Mouse (Mus musculus) ES-E14 (cell line): ENCODE results near the gene Emc9. TPM values are rescaled to one million over a fixed set of nuclear protein-coding genes. Genes with fewer than 3 reads are reported as not detected.

Experiments used
- DNase-seq: peaks from one replicate; pipeline ENCODE4 v3.0.0-alpha.2; 2013; ENCODE audit warnings: low read depth, low spot score
- H3K27ac ChIP-seq: 2 replicates; pipeline ENCODE4 v1.5.1; 2012; ENCODE audit warnings: low read depth, mild to moderate bottlenecking, low read length, moderate library complexity, mixed read lengths; ENCODE audit not compliant: poor library complexity, insufficient read depth, severe bottlenecking
- H3K36me3 ChIP-seq: 2 replicates; pipeline ENCODE4 v1.6.1; 2012; ENCODE audit warnings: mild to moderate bottlenecking, low read length, moderate library complexity, mixed read lengths; ENCODE audit not compliant: control insufficient read depth, poor library complexity, insufficient read depth, severe bottlenecking
- H3K4me1 ChIP-seq, 2 experiments: fragments of 150-350 bp in 1 of 2; sonication (generic) in 1 of 2; 2 replicates each; pipeline ENCODE4 v1.6.1; 2012; ENCODE audit warnings: low read length in 2 of 2, mild to moderate bottlenecking in 1 of 2, mixed read lengths in 1 of 2; ENCODE audit not compliant: control insufficient read depth in 2 of 2, insufficient read depth in 2 of 2, poor library complexity in 1 of 2
- H3K4me3 ChIP-seq, 2 experiments: fragments of 150-350 bp in 1 of 2; sonication (generic) in 1 of 2; 2 replicates each; pipeline ENCODE4 v1.5.1; 2012; ENCODE audit warnings: low read length in 2 of 2, low read depth in 1 of 2, mild to moderate bottlenecking in 1 of 2, mixed read lengths in 1 of 2; ENCODE audit not compliant: insufficient read depth in 1 of 2, poor library complexity in 1 of 2, severe bottlenecking in 1 of 2
- H3K9ac ChIP-seq: 2 replicates; pipeline ENCODE4 v1.6.1; 2012; ENCODE audit warnings: low read depth, mild to moderate bottlenecking, low read length, mixed read lengths; ENCODE audit not compliant: poor library complexity, insufficient read depth, severe bottlenecking
- H3K9me3 ChIP-seq: fragments of 150-350 bp; sonication (generic); 2 replicates; pipeline ENCODE4 v1.6.1; 2012; ENCODE audit warnings: low read depth, mild to moderate bottlenecking, low read length; ENCODE audit not compliant: control insufficient read depth, insufficient read depth
- CHD2 ChIP-seq: IDR thresholded peaks from 2 replicates; pipeline ENCODE4 v1.6.1; 2014; ENCODE audit warnings: mild to moderate bottlenecking, low read depth, low read length, inconsistent platforms
- HCFC1 ChIP-seq: IDR thresholded peaks from 2 replicates; pipeline ENCODE4 v1.6.1; 2012; ENCODE audit warnings: low read length, inconsistent platforms, borderline replicate concordance; ENCODE audit not compliant: insufficient read depth
- MAFK ChIP-seq: IDR thresholded peaks from 2 replicates; pipeline ENCODE4 v1.6.1; 2014; ENCODE audit warnings: mild to moderate bottlenecking, low read depth, low read length, inconsistent platforms; ENCODE audit not compliant: insufficient read depth
- ZC3H11A ChIP-seq: IDR thresholded peaks from 2 replicates; pipeline ENCODE4 v1.6.1; 2012; ENCODE audit warnings: low read depth, mild to moderate bottlenecking, inconsistent platforms, low read length, borderline replicate concordance
- ZNF384 ChIP-seq: IDR thresholded peaks from 2 replicates; pipeline ENCODE4 v1.6.1; 2012; ENCODE audit warnings: low read depth, low read length, inconsistent platforms
- in situ Hi-C, 2 experiments: fragments of 600-800 bp; cut with MboI; formaldehyde crosslinking; loops; one replicate each; pipeline ENCODE4 v1.15.1; 2025; ENCODE audit warnings: low sequenced_read_pairs in 2 of 2, inconsistent platforms in 1 of 2; ENCODE audit not compliant: unreplicated experiment in 2 of 2
- total RNA-seq: library from RNA; depleted of rRNA; stranded (reverse); fragments of 300-350 nt; gene quantifications from 2 replicates; pipeline ENCODE4 v1.2.3, GENCODE M21; 2012

Gene Emc9
- total RNA-seq, 1 experiment: 4.9 TPM

- TF ChIP-seq CHD2 (no peak), ZNF384 (no peak), MAFK (no peak), ZC3H11A (no peak), HCFC1 (no peak)
- Histone ChIP-seq H3K9ac (no peak overlapping the region), H3K9me3 (no peaks in the 10 kb centered on the region), H3K27ac (no peak overlapping the region), H3K36me3 (peaks cover 2% of the 10 kb centered on the region; the same call in 1 of the 2 replicates), H3K4me1 (peaks cover 0 to 12% of the 10 kb centered on the region in 2 experiments; a peak in 2 of 4 replicates), H3K4me3 (no peak overlapping the region)
- DNase-seq: no peak
- in situ Hi-C loops: no loop called here
These were observed 27.5 kb downstream of the Emc9 start for GRCm38 (mm10) chr14:55557587-55557986.

GRCm38 (mm10) chr14:55557003-55557402, 28.1 kb downstream of the Emc9 start:
- in situ Hi-C loops: no loop called here
- Histone ChIP-seq H3K27ac (no peak overlapping the region), H3K4me3 (no peak overlapping the region), H3K9me3 (no peaks in the 10 kb centered on the region), H3K9ac (no peak overlapping the region), H3K36me3 (peaks cover 2% of the 10 kb centered on the region; the same call in 1 of the 2 replicates), H3K4me1 (peaks cover 0 to 13% of the 10 kb centered on the region in 2 experiments; a peak in 2 of 4 replicates)
- TF ChIP-seq ZNF384 (no peak), CHD2 (no peak), ZC3H11A (peak; percentile 27; the same call in 1 of the 2 replicates), MAFK (no peak)
- DNase-seq: no peak

- H3K9me3 ChIP-seq: no peaks in the 10 kb centered on the region
- H3K4me1 ChIP-seq: peaks cover 4 to 11% of the 10 kb centered on the region in 2 experiments; a peak in 3 of 4 replicates
- no peak for DNase-seq
- H3K4me3 ChIP-seq: no peak overlapping the region
- no peak overlapping the region for H3K9ac ChIP-seq
- H3K27ac ChIP-seq: no peak overlapping the region
- in situ Hi-C loops: no loop called here
- TF ChIP-seq ZC3H11A: no peak
- no peak for TF ChIP-seq ZNF384
- no peak for TF ChIP-seq HCFC1
- TF ChIP-seq CHD2: no peak
- no peak for TF ChIP-seq MAFK
- H3K36me3 ChIP-seq: no peaks in the 10 kb centered on the region
These were observed 29.3 kb downstream of the Emc9 start for GRCm38 (mm10) chr14:55555788-55556187.

- in situ Hi-C loops: no loop called here
- H3K9ac ChIP-seq: no peak overlapping the region
- no peaks in the 10 kb centered on the region for H3K9me3 ChIP-seq
- peaks cover 8 to 11% of the 10 kb centered on the region in 2 experiments for H3K4me1 ChIP-seq
- no peaks in the 10 kb centered on the region for H3K36me3 ChIP-seq
- 0 out of 2 replicates have a peak, but pooled peaks have one; percentile 22 for TF ChIP-seq ZNF384
- no peak for TF ChIP-seq HCFC1
- DNase-seq: no peak
- no peak overlapping the region for H3K27ac ChIP-seq
- H3K4me3 ChIP-seq: no peak overlapping the region
These were observed 30.5 kb downstream of the Emc9 start for GRCm38 (mm10) chr14:55554635-55555034.

- TF ChIP-seq MAFK (no peak), ZC3H11A (no peak), ZNF384 (no peak), CHD2 (no peak), HCFC1 (no peak)
- Histone ChIP-seq H3K4me3 (no peak overlapping the region), H3K27ac (peak overlapping the region; percentile 71; the same call in 1 of the 2 replicates), H3K36me3 (peaks cover 16% of the 10 kb centered on the region; the same call in 1 of the 2 replicates), H3K4me1 (peaks cover 8 to 18% of the 10 kb centered on the region in 2 experiments), H3K9me3 (no peaks in the 10 kb centered on the region), H3K9ac (peak overlapping the region; percentile 30; the same call in 1 of the 2 replicates)
- in situ Hi-C loops: no loop called here
- DNase-seq: no peak
These were observed 33.3 kb downstream of the Emc9 start for GRCm38 (mm10) chr14:55551794-55552193.
